Mouse (Mus musculus) CH12.LX (cell line): Measurements from ENCODE around the gene Greb1. TPM values are rescaled to one million over a fixed set of nuclear protein-coding genes. Genes with fewer than 3 reads are reported as not detected.
"Not testable (repeated sequence)": the region's sequence is repeated elsewhere in the genome, so short reads cannot be mapped to it uniquely, and the experiment has no call there.

Experiments used
- DNase-seq: peaks from one replicate; pipeline ENCODE4 v3.0.0-alpha.2; 2013; ENCODE audit errors: extremely low read depth
- H3K27ac ChIP-seq: 2 replicates; pipeline ENCODE4 v1.5.1; 2012; ENCODE audit warnings: low read depth, mild to moderate bottlenecking, control low read depth, moderate library complexity; ENCODE audit not compliant: insufficient read depth
- H3K27me3 ChIP-seq: replicated peaks from 2 replicates; pipeline ENCODE3; 2012; ENCODE audit warnings: inconsistent platforms
- H3K36me3 ChIP-seq, 2 experiments: replicated peaks in 1 of 2; 2 replicates each; pipeline versions ENCODE3 to v1.6.1; 2012; ENCODE audit warnings: inconsistent platforms in 1 of 2, low read length in 1 of 2, mild to moderate bottlenecking in 1 of 2, mixed read lengths in 1 of 2, moderate library complexity in 1 of 2; ENCODE audit not compliant: control insufficient read depth in 1 of 2, insufficient read depth in 1 of 2
- H3K4me1 ChIP-seq, 2 experiments: 2 replicates each; pipeline ENCODE4 v1.6.1; 2012; ENCODE audit warnings: inconsistent platforms in 1 of 2, moderate library complexity in 1 of 2; ENCODE audit not compliant: insufficient read depth in 2 of 2, control insufficient read depth in 1 of 2
- H3K4me2 ChIP-seq: 2 replicates; pipeline ENCODE4 v1.6.1; 2012; ENCODE audit warnings: low read depth, mild to moderate bottlenecking, control low read depth; ENCODE audit not compliant: poor library complexity, insufficient read depth, severe bottlenecking
- H3K4me3 ChIP-seq, 3 experiments: fragments of 150-350 bp in 1 of 3; sonication (generic) in 1 of 3; replicated peaks in 1 of 3; 2 replicates each; pipeline versions ENCODE3 to v1.5.1; 2011 to 2012; ENCODE audit warnings: low read depth in 2 of 3, low read length in 2 of 3, mild to moderate bottlenecking in 2 of 3, moderate library complexity in 2 of 3, control low read depth in 1 of 3, improper control_type of control experiment in 1 of 3, inconsistent platforms in 1 of 3, mixed read lengths in 1 of 3; ENCODE audit not compliant: poor library complexity in 1 of 3
- H3K79me2 ChIP-seq: replicated peaks from 2 replicates; pipeline ENCODE4 v1.6.1; 2012; ENCODE audit warnings: mild to moderate bottlenecking, moderate library complexity; ENCODE audit not compliant: control insufficient read depth, poor library complexity, insufficient read depth, severe bottlenecking; ENCODE audit errors: extremely low read depth
- H3K9ac ChIP-seq: 2 replicates; pipeline ENCODE4 v1.6.1; 2012; ENCODE audit warnings: low read depth, mild to moderate bottlenecking, control low read depth, moderate library complexity; ENCODE audit not compliant: insufficient read depth
- H3K9me3 ChIP-seq: replicated peaks from 2 replicates; pipeline ENCODE3; 2012; ENCODE audit warnings: low read length, inconsistent platforms, mixed read lengths
- CHD1 ChIP-seq: IDR thresholded peaks from 2 replicates; pipeline ENCODE4 v1.6.1; 2012; ENCODE audit warnings: low read depth, low read length, improper control_type of control experiment, inconsistent platforms
- CHD2 ChIP-seq: IDR thresholded peaks from 2 replicates; pipeline ENCODE4 v1.6.1; 2011; ENCODE audit warnings: low read length, improper control_type of control experiment
- ETS1 ChIP-seq: conservative IDR thresholded peaks from 2 replicates; pipeline ENCODE4 v1.6.1; 2012; ENCODE audit warnings: low read depth, mild to moderate bottlenecking, inconsistent platforms, low read length, improper control_type of control experiment, moderate library complexity
- HCFC1 ChIP-seq: IDR thresholded peaks from 2 replicates; pipeline ENCODE4 v1.6.1; 2012; ENCODE audit warnings: low read depth, mild to moderate bottlenecking, inconsistent platforms, low read length, improper control_type of control experiment
- IRF4 ChIP-seq: IDR thresholded peaks from 2 replicates; pipeline ENCODE4 v1.6.1; 2014; ENCODE audit warnings: low read depth, mild to moderate bottlenecking, inconsistent platforms, low read length, improper control_type of control experiment
- JUN ChIP-seq: IDR thresholded peaks from 2 replicates; pipeline ENCODE4 v1.6.1; 2011; ENCODE audit warnings: low read depth, mild to moderate bottlenecking, low read length, improper control_type of control experiment, moderate library complexity; ENCODE audit not compliant: insufficient read depth
- JUND ChIP-seq: conservative IDR thresholded peaks from 2 replicates; pipeline ENCODE4 v1.6.1; 2011; ENCODE audit warnings: low read depth, low read length, improper control_type of control experiment
- KAT2A ChIP-seq: IDR thresholded peaks from 2 replicates; pipeline ENCODE4 v1.6.1; 2012; ENCODE audit warnings: low read length, improper control_type of control experiment, inconsistent platforms; ENCODE audit not compliant: insufficient replicate concordance
- MAFK ChIP-seq: IDR thresholded peaks from 2 replicates; pipeline ENCODE4 v1.6.1; 2011; ENCODE audit warnings: low read length, improper control_type of control experiment; ENCODE audit not compliant: insufficient replicate concordance
- MAZ ChIP-seq: IDR thresholded peaks from 2 replicates; pipeline ENCODE4 v1.6.1; 2012; ENCODE audit warnings: low read depth, mild to moderate bottlenecking, inconsistent platforms, low read length, improper control_type of control experiment, moderate library complexity
- MEF2A ChIP-seq: IDR thresholded peaks from 2 replicates; pipeline ENCODE4 v1.6.1; 2014; ENCODE audit warnings: low read depth, mild to moderate bottlenecking, inconsistent platforms, low read length, improper control_type of control experiment, borderline replicate concordance
- MXI1 ChIP-seq: IDR thresholded peaks from 2 replicates; pipeline ENCODE4 v1.6.1; 2011; ENCODE audit warnings: mild to moderate bottlenecking, low read depth, low read length, improper control_type of control experiment
- MYC ChIP-seq: IDR thresholded peaks from 2 replicates; pipeline ENCODE4 v1.6.1; 2011; ENCODE audit warnings: low read depth, mild to moderate bottlenecking, improper control_type of control experiment, low read length
- NELFE ChIP-seq: IDR thresholded peaks from 2 replicates; pipeline ENCODE4 v1.6.1; 2011; ENCODE audit warnings: low read depth, low read length, improper control_type of control experiment
- POLR2AphosphoS2 ChIP-seq: IDR thresholded peaks from 2 replicates; pipeline ENCODE4 v1.6.1; 2011; ENCODE audit warnings: low read depth, low read length, improper control_type of control experiment
- RAD21 ChIP-seq: IDR thresholded peaks from 2 replicates; pipeline ENCODE4 v1.6.1; 2011; ENCODE audit warnings: low read depth, mild to moderate bottlenecking, low read length, improper control_type of control experiment, moderate library complexity
- USF2 ChIP-seq: conservative IDR thresholded peaks from 2 replicates; pipeline ENCODE4 v1.6.1; 2011; ENCODE audit warnings: low read depth, low read length, improper control_type of control experiment
- ZC3H11A ChIP-seq: IDR thresholded peaks from 2 replicates; pipeline ENCODE4 v1.6.1; 2012; ENCODE audit warnings: low read depth, mild to moderate bottlenecking, inconsistent platforms, low read length, improper control_type of control experiment
- ZKSCAN1 ChIP-seq: IDR thresholded peaks from 2 replicates; pipeline ENCODE4 v1.6.1; 2012; ENCODE audit warnings: low read depth, inconsistent platforms, low read length, improper control_type of control experiment, borderline replicate concordance
- ZMIZ1 ChIP-seq: IDR thresholded peaks from 2 replicates; pipeline ENCODE4 v1.6.1; 2012; ENCODE audit warnings: low read depth, mild to moderate bottlenecking, inconsistent platforms, low read length, improper control_type of control experiment
- dilution Hi-C: fragments of 300-500 bp; cut with MboI; formaldehyde crosslinking; loops from 2 replicates; pipeline ENCODE4 v1.14.3; 2020; ENCODE audit warnings: low sequenced_read_pairs; ENCODE audit not compliant: extremely low pct_unique_long_range_greater_than_20kb, extremely low pct_ligation_motif_present
- in situ Hi-C: fragments of 300-500 bp; cut with MboI; formaldehyde crosslinking; loops from 3 replicates; pipeline ENCODE4 v1.14.3; 2019; ENCODE audit warnings: low sequenced_read_pairs, low pct_ligation_motif_present, low pct_unique_long_range_greater_than_20kb, mixed read lengths
- polyA plus RNA-seq: library from polyadenylated mRNA; unstranded; fragments of >175 nt; gene quantifications from 2 replicates; pipeline ENCODE4 v1.2.1, GENCODE M21; 2012; ENCODE audit warnings: low read depth; ENCODE audit not compliant: insufficient read length
- total RNA-seq, 2 experiments: library from RNA; depleted of rRNA; stranded (reverse); fragments of 300-350 nt in 1 of 2; fragments of >200 nt in 1 of 2; gene quantifications; 2 replicates each; pipeline ENCODE4 v1.2.3; 2012 to 2014

Gene Greb1
- total and polyA plus RNA-seq, 3 experiments, result not detected

DNA sequence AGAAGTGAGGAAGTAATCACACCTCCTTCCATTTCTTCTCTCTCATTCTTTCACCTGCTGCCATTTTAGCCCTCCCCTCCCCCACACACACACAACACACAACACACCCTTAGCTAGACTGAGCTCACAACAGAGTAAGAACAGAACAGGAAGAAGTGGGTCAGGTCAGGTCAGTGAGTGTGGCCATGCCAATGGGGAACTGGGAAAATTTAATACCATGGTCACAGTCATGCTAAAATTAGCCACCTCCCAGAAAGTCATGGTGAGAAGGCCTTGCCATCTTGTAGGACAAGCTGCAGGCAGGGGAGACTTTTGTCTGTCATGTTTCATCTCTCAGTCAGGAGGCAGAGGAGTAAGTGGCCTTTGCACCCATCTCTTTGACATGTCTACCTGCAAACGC, 102.0 kb downstream of the Greb1 start:
- peaks cover 3% of the 10 kb centered on the region for H3K27me3 ChIP-seq
- H3K9me3 ChIP-seq, result no peaks in the 10 kb centered on the region
- H3K4me1 ChIP-seq, result peaks cover 0 to 3% of the 10 kb centered on the region in 2 experiments; a peak in 1 of 4 replicates
- H3K4me2 ChIP-seq, result no peak overlapping the region
- H3K79me2 ChIP-seq, result no peaks in the 10 kb centered on the region
- in situ Hi-C loops (no loop called here), dilution Hi-C loops (no loop called here)
- DNase-seq, result no peak
- no peak overlapping the region for H3K4me3 ChIP-seq
- H3K9ac ChIP-seq, result no peak overlapping the region
- TF ChIP-seq POLR2AphosphoS2 (no peak), ETS1 (no peak), ZMIZ1 (no peak), CHD1 (no peak), MAFK (no peak), JUND (no peak), MEF2A (no peak), IRF4 (no peak), ZC3H11A (no peak), MXI1 (no peak), CHD2 (no peak), MYC (no peak), NELFE (no peak), KAT2A (no peak)
- TF ChIP-seq, all 38 proteins: peak for 0
- Histone ChIP-seq H3K27ac (no peak overlapping the region), H3K36me3 (no peaks in the 10 kb centered on the region)

DNA sequence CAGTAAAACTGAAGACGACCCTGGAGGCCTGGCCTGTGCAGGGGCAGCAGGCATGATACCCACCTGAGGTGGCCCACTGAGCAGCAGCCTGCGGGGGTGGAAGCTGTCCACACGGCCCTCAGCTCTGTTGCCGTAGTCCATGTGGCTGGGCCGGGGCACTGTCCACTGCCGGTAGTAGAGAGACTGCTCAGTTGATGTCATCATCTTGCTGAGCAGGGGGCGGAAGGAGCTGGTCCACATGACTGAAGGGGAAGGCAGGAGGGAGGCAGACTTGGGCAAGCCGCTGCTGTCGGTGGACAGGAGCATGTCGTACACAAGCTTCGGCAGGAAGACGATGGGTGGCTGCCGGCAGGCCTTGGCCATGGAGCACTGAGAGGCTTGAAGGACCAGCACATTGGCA, 104.5 kb downstream of the Greb1 start:
- H3K27me3 ChIP-seq, result peaks cover 3% of the 10 kb centered on the region
- no peak overlapping the region for H3K4me2 ChIP-seq
- H3K4me1 ChIP-seq, result peaks cover 0 to 3% of the 10 kb centered on the region in 2 experiments; a peak in 1 of 4 replicates
- H3K4me3 ChIP-seq, result peak overlapping the region in 1 of 3 experiments; percentile 23
- no peak for TF ChIP-seq USF2
- TF ChIP-seq RAD21, result no peak
- TF ChIP-seq CHD2, result no peak
- no peak for TF ChIP-seq JUN
- TF ChIP-seq ZKSCAN1, result no peak
- TF ChIP-seq MAZ, result no peak
- TF ChIP-seq CHD1, result no peak
- no peak for TF ChIP-seq POLR2AphosphoS2
- TF ChIP-seq HCFC1, result no peak
- no peak for TF ChIP-seq JUND
- DNase-seq, result no peak
- in situ Hi-C loops (no loop called here), dilution Hi-C loops (no loop called here)
- no peaks in the 10 kb centered on the region for H3K9me3 ChIP-seq
- H3K79me2 ChIP-seq, result no peaks in the 10 kb centered on the region
- H3K9ac ChIP-seq, result no peak overlapping the region
- no peak overlapping the region for H3K27ac ChIP-seq
- H3K36me3 ChIP-seq, result no peaks in the 10 kb centered on the region

DNA sequence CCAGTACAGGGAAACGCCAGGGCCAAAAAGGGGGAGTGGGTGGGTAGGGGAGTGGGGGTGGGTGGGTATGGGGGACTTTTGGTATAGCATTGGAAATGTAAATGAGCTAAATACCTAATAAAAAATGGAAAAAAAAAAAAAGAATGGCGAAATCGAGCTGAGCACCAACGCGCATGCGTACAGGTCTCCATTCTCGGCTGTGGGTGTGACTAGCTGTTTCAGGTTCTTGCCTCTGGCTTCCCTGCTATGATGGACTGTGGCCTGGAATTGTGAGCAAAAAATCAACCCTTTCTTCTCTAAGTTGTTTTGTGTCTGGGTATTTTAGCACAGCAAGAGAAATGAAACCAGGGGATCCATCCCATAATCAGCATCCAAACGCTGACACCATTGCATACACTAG, 105.4 kb downstream of the Greb1 start:
- H3K9ac ChIP-seq, H3K4me3 ChIP-seq, H3K9me3 ChIP-seq, H3K79me2 ChIP-seq, H3K27ac ChIP-seq, H3K27me3 ChIP-seq, H3K4me1 ChIP-seq, in situ Hi-C loops, H3K36me3 ChIP-seq, DNase-seq, H3K4me2 ChIP-seq, dilution Hi-C loops: not testable (repeated sequence)
